Mouse (Mus musculus): Measurements from ENCODE around the gene Coil.

DNA sequence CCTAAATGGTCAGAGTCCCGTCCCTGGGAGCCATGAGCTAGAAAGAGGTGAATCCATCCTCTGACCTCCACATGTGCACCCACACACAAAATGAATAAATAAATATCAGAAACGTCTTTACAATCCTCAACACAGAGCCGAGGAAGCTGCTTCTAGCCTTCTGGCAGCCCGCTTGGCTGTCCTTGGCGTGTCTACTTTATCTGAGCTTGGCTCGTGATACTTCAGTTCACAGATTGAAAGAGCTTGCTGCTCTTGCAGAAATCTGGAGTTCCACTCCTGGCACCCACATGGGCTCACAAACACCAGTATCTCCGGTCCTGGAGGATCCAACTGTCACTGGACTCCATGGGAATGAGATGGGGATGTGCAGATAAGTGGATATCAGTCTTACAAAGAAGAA, 51.6 kb downstream of the Coil start:
- no peak for TF ChIP-seq POLR2A (IDR thresholded peaks at IDR 0.05; ENCODE audit: borderline replicate concordance, control insufficient read depth, low read depth, low read length)
- TF ChIP-seq CTCF (IDR thresholded peaks at IDR 0.05; ENCODE audit: control insufficient read depth, insufficient read depth, low read length), result no peak

All from bone marrow, adult 2 months (tissue).